Mouse (Mus musculus) left cerebral cortex, postnatal 36 days (tissue): Measurements from ENCODE around the gene Hyal5. TPM values are rescaled to one million over a fixed set of nuclear protein-coding genes. Genes with fewer than 3 reads are reported as not detected.

Source experiments
- DNase-seq, 2 experiments: peaks; one replicate each; pipeline ENCODE4 v3.0.0; 2021 to 2022; ENCODE audit warnings: low spot score in 2 of 2, mixed read lengths in 1 of 2
- intact Hi-C: fragments of 180-260 bp; cut with DNase I; formaldehyde crosslinking; loops from one replicate; pipeline ENCODE4 v1.15.1; 2025
- total RNA-seq, 2 experiments: library from RNA; stranded (reverse); gene quantifications; 2 replicates each; pipeline ENCODE4 v1.2.3; 2021

Hyal5 gene
- not detected for total RNA-seq

- intact Hi-C loops = no loop called here
- no peak for DNase-seq
Measured at GRCm38 (mm10) chr6:24857697-24858096, at the start of gene Hyal5. Hyal5 (plus strand) TSS chr6:24857997.

- intact Hi-C loops = no loop called here
- no peak for DNase-seq
Measured at GRCm38 (mm10) chr6:24822070-24822469, 35.7 kb upstream of the Hyal5 start.

- no peak for DNase-seq
- intact Hi-C loops = no loop called here
Measured at GRCm38 (mm10) chr6:24860320-24860719, 2.5 kb downstream of the Hyal5 start.

GRCm38 (mm10) chr6:24863649-24864048 is 5.9 kb downstream of the Hyal5 start:
- intact Hi-C loops = no loop called here
- DNase-seq = no peak

- DNase-seq = peak; percentile 4 to 7
- intact Hi-C loops = no loop called here
Measured at GRCm38 (mm10) chr6:24894146-24894873, 36.5 kb downstream of the Hyal5 start.

GRCm38 (mm10) chr6:24894874-24895183 is 37.0 kb downstream of the Hyal5 start:
- intact Hi-C loops = no loop called here
- DNase-seq = no peak

GRCm38 (mm10) chr6:24905101-24905500 is 47.3 kb downstream of the Hyal5 start:
- intact Hi-C loops = no loop called here
- DNase-seq = no peak

GRCm38 (mm10) chr6:24907824-24908223 is 50.0 kb downstream of the Hyal5 start:
- DNase-seq = no peak
- intact Hi-C loops = no loop called here

GRCm38 (mm10) chr6:24910016-24910727 is 52.4 kb downstream of the Hyal5 start:
- no peak for DNase-seq
- intact Hi-C loops = no loop called here

GRCm38 (mm10) chr6:24910728-24911105 is 52.9 kb downstream of the Hyal5 start:
- intact Hi-C loops = no loop called here
- no peak for DNase-seq

- intact Hi-C loops = no loop called here
- no peak for DNase-seq
Measured at GRCm38 (mm10) chr6:24913591-24913990, 55.8 kb downstream of the Hyal5 start.

GRCm38 (mm10) chr6:24925076-24925785 is 67.4 kb downstream of the Hyal5 start:
- DNase-seq = no peak

More at GRCm38 (mm10) chr6:24925076-24925785, 67.4 kb downstream of the Hyal5 start:
- intact Hi-C loops = no loop called here

Other genes starting within 250 kb of the Hyal5 start
- gene Wasl, start 193.0 kb upstream of the Hyal5 start, total RNA-seq = 100 to 1,000 TPM; 123 to 129 TPM
- not detected for gene Hyal6, start 124.8 kb upstream of the Hyal5 start, total RNA-seq
- not detected for gene Hyal4, start 109.7 kb upstream of the Hyal5 start, total RNA-seq
- gene Spam1, start 66.8 kb upstream of the Hyal5 start, total RNA-seq = not detected
- gene Tmem229a, start 98.3 kb downstream of the Hyal5 start, total RNA-seq = 10 to 100 TPM; 41.5 to 46.7 TPM